Mouse (Mus musculus) lung, postnatal 0 days (tissue): ENCODE results near the gene Fmo3.

Source experiments
- CTCF ChIP-seq: IDR thresholded peaks from 2 replicates; pipeline ENCODE4 v1.5.1; 2016; ENCODE audit warnings: antibody characterized with exemption, mild to moderate bottlenecking
- EP300 ChIP-seq: IDR thresholded peaks from 2 replicates; pipeline ENCODE4 v1.6.1; 2016; ENCODE audit warnings: antibody characterized with exemption, mild to moderate bottlenecking, control low read depth

GRCm38 (mm10) chr1:162931880-162932279, 52.4 kb downstream of the Fmo3 start:
- no peak for TF ChIP-seq CTCF
- no peak for TF ChIP-seq EP300
